Mouse (Mus musculus) right cerebral cortex, postnatal 14 days (tissue): ENCODE results near the gene Itgb5.

Experiments used
- DNase-seq: peaks from one replicate; pipeline ENCODE4 v3.0.0; 2022

The Itgb5 gene

DNA sequence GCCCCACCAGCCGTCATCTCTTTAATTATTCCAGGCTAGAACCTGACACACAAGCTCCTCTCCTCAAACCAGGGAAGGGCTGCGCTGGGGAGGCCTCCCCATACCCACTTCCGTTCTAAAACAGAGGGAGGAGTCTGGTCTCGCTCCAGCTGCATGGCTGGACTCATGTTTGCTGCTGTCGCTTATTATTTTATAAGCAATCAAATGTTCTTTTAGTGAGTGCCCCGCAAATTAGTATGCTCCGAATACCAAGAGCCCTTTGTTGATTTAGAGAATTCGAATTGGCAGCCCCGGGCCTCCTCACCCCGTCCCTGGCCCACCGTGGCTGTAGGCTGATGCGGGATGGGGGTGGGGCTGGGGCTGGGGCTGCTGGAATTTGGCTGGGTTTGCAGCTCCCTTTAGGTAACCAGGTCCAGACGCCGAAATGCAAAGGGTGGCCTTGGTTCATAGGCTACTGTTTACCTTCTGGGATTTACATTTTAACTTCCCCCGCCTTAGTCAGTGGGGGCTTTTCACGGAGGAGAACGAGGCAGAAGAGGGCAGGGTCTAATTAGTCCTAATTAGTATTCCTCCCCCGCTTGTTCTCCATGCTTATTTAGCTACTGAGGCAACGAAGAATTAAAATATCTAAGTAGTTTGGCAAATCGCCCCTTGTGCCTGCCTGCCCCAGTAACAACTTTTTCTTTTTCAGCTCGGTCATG, 3.4 kb downstream of the Itgb5 start:
- no peak for DNase-seq

DNA sequence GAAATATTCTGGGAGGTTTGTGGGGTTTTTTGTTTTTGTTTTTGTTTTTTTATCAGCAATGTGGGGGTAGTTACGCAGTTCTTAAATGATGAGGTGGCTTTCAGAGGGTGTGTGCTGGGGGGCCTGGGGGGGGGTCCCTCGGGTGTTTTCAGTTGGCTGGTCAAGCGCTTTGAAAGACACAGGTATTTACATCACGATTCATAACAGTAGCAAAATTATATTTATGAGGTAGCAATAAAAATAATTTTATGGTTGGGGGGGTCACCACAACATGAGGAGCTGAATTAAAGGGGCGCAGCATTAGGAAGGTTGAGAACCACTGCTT, 3.9 kb downstream of the Itgb5 start:
- DNase-seq, result no peak

DNA sequence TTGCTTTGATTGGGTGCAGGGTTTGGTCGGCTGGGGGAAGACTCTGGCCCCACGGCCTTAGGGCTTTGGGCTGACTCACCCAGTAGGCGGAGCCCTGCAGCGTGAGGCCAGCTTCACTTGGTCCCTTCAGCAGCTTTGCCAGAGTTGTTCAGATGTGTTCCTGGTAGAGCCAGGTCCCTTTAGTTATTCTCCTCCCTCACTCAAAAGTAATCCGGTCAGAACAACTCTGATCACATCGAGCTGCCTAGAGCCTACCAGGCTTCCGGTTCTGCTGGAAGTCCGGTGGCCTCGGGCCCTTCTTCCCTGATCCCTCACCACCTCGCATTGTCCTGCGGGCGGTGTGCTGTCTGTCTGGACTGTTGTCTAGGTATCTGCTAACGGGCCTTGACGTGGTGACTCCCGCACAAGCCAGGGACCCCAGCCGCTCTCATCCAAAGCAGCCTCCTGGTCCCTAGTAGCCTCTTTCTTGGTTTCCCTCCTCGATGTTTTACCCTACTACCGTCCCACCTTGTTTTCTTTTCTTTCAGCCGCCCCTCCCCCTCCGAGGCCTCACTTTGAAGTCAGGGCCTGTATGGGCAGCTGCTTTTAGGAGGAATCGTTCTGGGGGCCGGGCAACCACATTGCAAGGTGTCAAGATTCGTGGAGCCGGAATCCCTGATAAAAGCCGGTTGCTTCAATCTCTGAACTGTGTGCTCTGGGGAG, 4.5 kb downstream of the Itgb5 start:
- peak; percentile 33 for DNase-seq

DNA sequence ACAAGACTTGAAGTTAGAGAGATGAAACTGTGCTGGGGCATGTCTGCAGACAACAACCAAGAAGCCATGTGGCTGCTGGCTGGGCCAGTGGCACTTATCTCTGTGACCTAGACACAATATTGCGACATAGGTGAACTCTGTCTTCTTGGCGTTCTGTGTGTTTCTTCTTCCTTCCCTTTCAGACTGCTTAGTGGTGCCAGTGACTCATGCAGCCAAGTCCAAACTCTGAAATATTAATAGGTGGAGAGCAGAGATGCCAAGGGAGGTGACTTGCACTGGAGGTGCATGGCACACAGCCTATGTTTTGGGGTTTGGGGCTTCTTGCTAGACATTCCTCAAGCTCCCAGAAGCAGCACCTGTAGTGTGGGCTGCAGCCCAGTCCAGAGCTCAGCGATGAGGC, 7.2 kb downstream of the Itgb5 start:
- DNase-seq, result no peak

DNA sequence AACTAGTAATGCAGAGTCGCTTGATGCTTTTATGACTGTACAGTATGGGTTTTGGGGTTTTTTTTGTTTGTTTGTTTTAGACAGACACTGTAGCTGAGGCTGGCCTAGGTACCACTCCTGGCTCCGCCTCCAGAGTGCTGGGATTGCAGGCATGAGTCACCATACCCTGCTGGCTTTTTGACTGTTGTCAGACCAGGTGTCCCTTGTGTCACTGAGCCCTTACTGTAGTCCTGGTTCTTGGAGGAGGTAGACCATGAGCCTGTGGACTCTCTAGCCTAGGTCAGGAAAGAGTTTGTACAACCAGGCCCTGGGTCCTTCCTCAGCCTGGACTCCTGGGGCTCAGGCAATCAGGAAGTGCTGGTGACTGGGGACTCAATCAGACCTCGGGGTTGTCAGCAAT, 7.7 kb downstream of the Itgb5 start:
- no peak for DNase-seq

DNA sequence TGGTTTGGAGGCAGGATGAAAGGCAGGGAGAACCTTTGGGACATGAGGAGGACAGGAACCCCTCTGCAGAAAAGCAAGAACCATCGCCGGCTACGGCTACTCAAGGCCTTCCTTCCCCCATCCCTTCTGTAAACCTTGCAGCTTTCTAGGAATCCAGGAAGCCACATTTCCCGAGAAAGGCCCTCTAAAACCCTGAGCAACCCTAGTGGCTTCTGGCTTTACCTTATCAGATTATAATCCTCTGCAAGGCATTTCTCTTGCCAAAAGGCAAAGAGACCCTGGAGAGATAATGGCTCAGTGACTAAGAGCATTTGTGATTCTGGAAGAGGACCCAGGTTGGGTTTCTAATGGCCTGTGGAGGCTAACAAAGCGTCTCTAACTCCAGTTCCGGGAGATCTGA, 11.2 kb downstream of the Itgb5 start:
- DNase-seq, result no peak

DNA sequence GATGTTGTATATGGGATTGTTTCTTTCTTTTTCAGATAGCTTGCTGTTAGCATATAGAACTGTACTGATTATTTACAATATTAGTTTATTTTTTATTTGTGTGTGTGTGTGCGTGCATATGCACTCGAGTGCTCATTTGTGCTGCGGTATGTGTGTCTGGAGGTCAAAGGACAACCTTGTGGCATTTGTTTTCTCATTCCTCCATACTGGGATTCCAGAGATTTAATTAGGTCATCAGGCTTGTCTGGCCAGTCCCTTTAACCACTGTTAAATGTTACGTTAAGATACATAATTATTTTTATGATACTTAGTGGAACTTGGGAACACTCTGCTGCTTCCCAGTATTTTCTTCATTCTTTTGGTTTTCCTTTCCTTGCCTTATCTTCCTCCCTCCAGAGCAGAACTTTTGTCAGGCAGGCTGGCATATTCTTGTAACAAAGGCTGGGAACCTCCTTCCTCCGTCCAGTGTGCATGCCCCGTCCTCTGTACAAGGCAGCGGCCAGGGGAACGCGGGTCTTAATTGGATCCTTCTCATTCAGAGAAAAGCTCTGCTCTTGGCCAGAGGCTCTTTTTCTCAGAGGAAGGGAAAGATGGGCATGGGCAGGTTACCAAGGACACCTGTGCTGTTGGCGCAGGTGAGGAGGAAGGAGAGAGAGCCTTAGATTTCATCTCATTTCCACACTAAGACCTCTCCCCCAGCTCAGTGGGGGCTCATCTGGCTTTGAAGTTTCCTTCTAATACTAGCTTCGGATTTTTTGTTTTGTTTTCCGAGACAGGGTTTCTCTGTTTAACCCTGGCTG, 12.8 kb downstream of the Itgb5 start:
- no peak for DNase-seq

DNA sequence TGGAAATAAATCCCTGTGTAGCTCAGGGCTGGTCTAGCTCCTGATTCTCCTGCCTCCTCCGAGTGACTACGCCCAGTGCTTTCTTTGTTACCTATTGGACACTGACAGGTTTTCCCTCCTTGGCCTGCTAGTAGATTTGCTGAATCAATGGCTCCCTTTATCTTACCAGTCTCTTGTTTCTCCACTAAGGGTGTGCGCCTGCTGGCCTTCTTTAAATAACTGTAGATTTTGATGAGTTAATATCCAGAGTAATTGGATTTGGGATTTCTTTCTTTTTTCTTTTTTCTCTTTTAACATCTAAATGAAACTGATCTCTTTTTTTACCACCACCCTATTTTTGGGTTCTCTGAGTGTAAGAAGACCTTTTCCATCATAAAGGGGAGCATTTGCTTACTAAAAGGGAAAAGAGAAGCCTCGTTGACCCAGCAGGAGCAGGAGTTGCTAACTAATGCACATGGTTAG, 14.7 kb downstream of the Itgb5 start:
- no peak for DNase-seq

DNA sequence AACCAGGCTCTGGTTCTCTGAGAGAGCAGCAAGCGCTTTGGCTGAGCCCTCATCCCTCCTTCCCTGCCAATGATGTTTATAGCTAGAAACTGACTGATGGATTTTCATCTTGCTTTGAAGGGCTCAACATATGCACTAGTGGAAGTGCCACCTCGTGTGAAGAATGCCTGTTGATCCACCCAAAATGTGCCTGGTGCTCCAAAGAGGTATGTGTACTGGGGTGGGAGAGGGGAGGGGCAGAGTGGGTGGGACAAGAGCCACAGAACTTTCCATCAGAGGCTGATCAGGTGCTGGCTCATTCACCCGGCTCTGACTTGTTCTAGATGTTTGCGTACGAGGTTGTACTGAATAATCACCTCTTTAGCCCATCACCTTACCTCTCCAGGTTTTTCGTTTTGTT, 15.4 kb downstream of the Itgb5 start:
- no peak for DNase-seq

DNA sequence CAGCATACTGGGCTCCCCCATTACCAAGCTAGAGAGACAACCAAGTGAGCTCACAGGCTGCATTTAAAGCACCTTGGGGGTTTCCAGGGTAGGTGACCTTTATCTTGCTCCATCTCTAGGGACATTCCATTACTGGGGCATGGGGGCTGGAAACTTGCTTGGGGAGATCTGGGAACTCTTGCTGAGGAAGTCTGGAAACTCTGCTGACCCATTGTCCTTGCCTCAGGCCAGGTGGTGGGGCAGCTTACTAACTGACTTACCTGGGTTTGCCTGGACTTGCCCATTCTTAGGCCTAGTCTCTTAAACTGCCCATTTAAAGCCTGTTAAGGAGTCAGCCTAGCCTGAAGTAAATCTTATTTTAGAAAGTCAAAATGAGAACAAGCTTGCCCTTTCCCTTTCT, 23.8 kb downstream of the Itgb5 start:
- DNase-seq, result no peak

DNA sequence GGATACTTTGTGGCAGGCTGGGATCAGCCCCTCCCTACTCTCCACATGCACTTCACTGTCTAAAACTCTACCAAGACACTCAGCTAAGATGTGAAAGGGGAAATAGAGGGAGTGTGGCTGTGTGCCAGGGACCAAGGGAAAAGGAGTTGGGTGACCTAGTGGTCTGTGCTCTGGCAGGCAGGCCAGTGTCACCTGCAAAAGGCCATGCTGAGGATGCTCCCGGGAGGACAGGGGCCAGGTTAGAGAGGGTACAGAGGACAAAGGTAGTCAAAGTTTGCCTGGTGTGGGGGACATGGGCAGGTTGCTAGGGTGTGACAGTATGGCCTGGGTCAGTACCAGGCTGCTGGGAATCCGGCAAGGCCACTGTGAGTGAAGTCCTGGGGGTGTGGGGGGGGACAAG, 29.3 kb downstream of the Itgb5 start:
- DNase-seq, result no peak

DNA sequence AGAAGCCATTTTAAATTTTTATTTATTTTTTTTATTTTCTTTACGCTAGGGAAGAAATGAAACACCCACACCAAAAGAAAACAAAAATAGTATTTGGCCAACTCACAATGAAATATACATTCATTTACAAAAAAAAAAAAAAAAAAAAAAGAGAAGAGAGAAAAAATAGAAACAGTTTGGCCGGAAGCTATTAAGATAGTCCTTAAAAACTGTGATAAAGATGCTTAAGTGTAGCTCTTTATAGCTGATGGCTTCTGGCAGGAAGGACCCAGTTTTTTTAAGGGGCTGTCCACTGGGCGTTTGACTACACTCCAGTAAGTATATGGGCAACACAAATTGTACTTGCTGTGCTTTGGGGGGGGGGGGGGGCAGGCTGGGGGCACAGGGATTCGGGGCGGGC, 29.9 kb downstream of the Itgb5 start:
- no peak for DNase-seq

DNA sequence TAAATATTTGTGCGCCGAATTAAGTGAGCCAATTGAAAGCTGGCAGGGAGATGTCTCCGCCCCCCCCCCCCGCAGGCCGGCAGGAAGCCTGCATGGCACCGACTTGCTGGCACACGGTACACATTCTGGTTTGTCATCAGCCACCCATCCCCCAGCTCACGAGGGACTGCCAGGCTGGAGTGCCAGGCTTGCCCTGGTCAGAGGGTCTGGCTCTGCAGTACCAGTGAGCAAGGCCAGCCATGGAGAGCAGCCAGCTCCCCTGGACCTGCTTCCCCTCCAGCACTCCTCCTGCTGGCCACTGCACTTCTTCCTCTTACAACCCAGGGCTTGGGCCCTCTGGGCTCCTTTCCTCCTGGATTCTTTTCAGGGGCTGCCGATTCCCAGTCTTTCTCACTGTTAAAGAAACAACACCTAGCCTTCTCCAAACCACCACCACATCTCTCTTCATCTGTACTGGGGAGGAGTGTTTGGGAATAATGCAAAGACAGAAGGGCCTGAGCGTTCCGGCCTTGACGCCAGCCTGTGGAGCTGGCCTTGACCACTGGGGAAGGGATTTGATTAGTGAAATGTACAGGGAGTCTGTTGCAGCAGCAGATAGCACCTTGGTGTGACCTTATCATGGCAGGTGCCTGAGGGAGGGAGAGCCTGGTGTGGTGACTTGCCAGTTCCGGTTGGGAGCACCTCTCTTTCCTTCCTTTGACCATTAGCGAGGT, 30.7 kb downstream of the Itgb5 start:
- peak; percentile 76 for DNase-seq

DNA sequence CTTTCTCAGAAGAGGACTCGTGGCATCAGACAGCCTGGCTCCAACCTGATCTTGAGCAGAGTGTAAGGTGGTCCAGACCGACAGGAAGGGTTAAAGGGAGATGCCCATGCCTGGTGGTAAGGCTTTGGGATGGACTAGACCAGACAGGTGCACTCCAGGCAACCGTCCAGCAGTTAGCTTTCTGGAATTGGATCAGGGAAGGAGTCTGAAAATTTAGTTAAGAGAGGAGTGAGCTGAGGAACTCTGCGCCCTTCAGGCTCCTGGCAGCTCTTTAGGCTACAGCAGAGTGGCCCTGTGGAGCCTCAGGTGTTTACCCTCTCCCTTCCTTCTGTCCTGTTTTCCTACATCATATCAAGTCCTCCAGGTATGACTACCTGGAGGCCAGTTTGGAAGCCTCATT, 32.9 kb downstream of the Itgb5 start:
- no peak for DNase-seq

DNA sequence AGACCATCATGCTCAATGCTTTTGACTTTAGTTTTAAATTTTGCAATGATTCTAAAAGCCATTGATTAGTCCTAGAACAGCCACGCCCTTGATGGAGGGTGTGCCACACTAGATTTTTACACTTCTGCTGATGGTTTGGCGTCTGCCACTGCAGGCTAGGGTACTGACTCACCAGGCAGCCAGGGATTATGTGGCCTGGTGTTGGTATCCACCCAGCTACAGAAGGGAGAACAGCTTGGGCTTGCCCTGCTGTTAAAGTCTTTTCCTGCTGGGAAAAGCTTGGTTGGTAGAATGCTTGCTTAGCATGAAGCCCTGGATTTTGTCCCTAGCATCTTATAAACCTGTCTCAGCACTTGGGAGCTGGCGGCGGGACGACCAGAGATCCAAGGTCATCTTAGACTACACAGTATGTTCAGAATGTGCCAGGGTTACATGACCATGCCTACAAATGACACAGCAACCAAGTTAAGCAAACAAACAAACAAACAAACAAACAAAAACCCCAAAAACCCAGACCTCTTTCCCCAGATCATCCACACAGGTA, 33.8 kb downstream of the Itgb5 start:
- no peak for DNase-seq

DNA sequence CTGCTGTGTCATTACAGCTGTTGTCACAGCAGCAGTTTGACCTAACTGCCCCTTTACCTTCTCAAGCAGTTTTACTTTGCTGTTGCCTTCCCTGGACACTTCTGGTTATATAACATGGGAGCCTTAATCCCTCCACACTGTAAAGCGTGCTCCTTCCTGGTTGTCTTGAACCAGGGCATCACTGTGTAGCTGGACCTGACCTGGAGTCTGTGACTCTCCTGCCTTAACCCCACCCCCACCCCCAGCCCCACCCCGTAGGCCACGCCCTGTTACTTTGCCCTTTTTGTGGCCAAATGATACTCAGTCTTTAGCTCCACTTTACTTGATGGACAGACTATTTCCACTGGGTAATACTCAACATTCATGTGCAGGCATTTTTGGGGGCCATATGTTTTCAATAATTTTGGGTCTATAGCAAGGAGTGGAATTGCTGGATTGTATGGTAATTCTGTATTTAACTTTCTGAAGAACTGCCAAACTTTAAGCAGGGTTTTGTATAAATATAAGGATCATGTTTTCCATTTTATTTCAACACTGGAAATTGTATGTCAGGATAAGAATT, 40.8 kb downstream of the Itgb5 start:
- DNase-seq, result no peak

DNA sequence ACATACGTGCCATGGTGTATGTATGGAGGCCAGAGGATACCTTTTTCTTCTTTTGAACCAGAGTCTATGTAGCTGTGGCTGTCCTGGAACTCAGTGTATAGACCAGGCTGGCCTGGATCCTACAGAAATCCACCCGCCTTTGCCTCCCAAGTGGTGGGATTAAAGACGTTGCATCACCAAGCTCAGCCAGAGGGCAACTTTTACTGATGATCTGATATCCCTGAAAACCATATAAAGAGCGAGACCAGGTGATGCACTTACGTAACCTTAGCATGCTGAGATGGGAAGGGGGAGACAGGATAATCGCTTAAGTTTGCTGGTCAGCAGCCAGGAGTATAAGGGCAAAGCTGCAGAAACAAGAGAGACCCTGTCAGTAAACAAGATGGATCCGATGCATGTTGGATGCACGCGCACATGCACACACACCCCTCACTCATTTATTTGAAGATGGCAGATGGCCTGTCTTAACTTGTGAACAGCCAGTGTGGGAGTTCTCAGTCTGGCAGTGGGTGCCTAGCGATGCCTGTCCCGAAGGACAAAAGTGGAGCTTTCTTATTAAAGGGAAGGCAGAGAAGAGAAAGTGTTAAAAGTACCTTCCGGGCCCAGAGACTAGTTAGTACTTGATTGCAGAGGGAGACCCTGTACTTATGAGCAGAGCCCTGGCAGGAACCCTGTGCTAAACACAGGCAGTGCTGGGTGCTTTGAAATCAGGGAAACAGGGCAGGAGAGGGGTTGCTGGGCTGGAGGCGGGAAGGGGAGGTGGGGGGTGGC, 41.7 kb downstream of the Itgb5 start:
- no peak for DNase-seq

DNA sequence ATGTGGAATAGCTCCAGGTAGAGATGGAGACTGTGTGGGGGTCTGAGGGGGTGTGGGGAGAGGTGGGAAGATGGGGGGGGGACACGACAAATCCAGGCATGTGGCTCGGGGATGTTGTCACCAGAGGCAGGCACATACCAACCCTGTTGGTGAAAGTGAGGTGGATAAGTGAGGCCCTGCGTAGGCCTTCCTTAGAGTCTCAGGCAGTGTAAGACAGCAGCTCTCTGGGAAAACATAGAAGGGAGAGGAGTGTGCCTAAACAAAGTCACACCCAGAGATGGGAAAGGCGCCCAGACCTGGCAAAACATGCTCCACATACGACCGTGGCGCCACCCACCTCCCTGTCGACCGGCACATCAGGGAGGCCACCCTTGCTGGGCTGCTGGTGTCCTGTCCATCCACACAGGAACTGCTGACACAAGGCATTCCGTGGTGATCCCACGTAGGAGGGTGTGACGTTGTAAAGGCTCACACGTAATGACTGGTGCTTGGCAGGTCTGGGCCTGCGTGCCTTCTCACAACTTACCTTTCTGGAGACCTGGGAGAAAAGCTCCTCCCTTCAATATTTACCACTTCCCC, 42.5 kb downstream of the Itgb5 start:
- DNase-seq, result no peak

DNA sequence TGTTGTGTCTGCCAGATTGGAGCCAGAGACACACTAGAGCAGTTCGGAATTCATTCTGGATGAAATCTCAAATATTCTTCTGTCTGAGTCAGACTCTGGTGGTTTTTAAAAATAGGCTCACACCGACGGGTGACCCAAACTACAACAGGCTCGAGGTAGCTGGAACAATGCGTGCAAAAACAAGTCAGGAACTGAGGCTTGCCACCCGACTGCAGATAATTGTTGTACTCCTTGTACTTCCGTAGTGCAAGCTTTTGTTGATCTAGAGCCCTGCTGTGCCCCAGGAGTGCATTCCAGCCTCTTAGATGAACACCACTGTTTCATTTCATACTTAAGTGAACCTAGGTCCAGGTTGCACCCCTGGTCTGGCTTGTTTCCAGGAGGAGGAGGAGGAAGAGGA, 43.8 kb downstream of the Itgb5 start:
- DNase-seq, result no peak

DNA sequence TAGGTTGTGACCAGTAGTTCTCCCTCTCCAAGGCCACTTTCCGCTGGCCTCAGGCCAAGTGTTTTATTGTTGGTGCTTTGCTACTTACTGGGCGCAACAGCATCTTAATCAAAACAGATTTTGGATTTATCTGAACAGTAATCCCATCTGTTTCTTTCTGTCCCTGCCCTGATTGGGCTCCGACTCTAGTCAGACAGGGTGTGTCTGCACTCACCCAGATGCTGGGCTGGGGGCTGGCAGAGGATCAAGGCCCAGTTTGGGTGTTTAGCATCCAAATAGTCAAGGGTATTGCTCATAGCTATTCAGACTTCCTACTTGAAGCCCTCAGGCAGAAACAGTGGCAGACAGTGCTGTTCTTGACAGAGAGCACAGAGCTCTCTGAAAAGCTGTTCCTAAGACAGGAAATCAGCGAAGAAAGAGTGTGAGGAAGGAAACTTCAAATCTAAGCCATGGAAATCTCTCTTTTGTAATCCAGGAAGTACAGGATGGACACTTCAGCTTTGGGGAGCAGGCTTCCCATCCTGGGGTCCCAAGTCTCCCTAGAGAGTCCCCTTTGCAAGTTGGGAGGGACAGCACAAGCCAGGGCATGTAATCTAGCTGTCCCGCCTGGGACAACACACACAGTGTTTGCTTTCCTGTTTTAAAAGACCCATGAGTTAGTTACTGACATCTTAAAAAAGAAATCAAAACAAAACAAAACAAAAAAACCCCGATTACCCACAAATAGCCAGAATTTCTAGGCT, 48.7 kb downstream of the Itgb5 start:
- DNase-seq, result no peak

DNA sequence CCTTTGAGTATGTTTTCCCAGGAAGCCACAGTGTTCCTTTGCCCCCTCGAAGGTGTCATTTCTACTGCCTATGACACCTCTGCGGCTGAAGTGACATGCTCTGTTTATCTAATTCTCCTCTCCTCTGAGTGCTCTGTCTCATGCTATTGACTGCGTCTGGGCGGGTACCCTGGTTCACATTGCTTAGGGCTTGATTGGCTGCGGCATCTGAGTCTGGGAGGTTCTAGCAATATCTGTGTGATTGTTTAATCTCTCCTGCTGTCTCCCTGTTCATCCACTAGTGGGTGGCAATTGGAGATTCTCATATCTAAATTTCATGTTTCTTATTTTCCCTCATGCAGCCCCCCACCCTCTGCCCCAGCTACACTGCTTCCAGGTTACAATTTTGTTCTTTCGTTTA, 49.6 kb downstream of the Itgb5 start:
- no peak for DNase-seq
